Mouse (Mus musculus): ENCODE measurements around the gene Apoa2.
A peak's percentile ranks its signal among the peaks of the same experiment; 100 is the strongest.

Gene Apoa2

DNA sequence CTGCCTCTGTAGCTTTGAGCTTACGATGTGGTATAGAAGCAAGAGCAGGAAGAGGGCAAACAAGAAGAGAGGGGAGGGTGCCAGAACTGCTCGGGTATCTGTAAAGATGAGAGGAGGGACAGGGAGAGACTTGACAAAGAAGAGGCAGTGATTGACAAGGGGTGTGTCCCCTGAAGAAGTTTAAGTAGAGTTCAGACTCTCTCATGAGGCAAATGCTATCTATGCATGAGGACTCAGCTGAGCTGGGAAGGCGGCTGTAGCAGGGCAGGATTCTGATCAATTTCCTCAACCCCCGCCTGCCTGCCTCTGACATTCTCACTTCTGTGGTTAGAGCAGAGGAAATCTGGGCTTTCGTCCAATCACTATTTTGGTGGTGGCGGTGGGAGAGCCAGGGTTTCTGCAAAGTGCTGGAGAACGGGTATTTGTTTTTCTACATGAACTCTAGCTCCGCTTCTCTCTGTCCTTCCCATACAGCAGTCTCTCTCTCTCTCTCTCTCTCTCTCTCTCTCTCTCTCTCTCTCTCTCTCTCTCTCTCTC lies 37.8 kb downstream of the Apoa2 start:
- peak; percentile 37 for DNase-seq (ENCODE audit: low spot score)

GRCm38 (mm10) chr1:171263185-171263611 lies 38.3 kb downstream of the Apoa2 start:
- peak; percentile 60 for DNase-seq (ENCODE audit: low spot score)

DNA sequence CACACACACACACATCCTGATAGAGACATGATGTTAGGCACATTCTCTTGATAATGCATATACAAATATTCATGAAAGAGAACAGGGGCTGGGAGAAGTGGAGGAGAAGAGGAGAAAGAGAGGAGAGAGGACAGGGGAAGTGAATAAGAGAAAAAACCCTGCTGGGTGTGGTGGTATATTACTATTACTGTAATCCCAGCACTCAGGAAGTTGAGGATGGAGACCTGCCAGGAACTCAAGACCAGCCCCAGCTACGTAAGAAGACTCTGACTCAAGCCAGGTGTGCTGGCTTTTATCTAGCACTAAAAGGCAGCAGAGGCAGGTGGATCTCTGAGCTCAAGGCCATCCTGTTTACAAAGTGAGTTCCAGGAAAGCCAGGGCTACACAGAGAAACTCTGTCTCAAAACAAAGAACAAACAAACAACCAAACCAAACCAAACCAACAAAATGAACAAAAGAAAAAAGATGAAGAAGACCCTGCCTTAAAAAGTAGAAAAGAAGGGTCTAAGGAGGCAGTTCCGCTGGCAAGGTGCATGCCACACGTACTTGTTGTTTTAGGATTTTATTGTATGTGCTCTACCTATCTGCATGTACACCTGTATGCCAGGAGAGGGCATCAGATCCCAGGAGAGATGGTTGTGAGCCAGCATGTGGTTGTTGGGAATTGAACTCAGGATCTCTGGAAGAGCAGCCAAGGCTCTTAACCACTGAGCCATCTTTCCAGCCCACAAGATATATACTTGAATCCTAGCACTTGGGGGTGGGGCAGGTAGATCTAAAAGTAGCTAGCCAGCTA lies 39.0 kb downstream of the Apoa2 start:
- DNase-seq (ENCODE audit: low spot score) = no peak

- DNase-seq (ENCODE audit: low spot score) = no peak
These were observed 41.3 kb downstream of the Apoa2 start for GRCm38 (mm10) chr1:171265971-171266744.

DNA sequence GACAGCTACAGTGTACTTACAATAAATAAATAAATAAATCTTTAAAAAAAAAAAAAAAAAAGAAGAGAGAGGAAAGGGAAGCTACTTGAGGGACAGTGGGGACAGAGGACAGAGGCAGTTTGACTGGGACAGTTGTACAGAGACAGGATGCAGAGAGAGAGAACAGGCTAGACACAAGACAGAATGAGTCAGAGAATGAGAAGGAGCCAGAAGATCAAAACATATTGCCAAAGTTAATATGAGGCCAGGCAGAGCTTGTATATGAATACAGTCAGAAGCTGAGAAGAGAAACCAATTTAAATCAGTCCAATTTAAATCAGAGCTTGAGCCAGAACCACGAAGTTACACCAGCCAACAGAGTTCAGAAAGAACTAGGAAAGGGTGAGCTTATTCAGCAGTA lies 43.5 kb downstream of the Apoa2 start:
- DNase-seq (ENCODE audit: low spot score) = no peak

- peak; percentile 93 for DNase-seq (ENCODE audit: low spot score)
These were observed 45.2 kb downstream of the Apoa2 start, which contains the start of gene B4galt3 for GRCm38 (mm10) chr1:171269848-171270572. Gene B4galt3, plus strand, starts transcription at chr1:171270328.

DNA sequence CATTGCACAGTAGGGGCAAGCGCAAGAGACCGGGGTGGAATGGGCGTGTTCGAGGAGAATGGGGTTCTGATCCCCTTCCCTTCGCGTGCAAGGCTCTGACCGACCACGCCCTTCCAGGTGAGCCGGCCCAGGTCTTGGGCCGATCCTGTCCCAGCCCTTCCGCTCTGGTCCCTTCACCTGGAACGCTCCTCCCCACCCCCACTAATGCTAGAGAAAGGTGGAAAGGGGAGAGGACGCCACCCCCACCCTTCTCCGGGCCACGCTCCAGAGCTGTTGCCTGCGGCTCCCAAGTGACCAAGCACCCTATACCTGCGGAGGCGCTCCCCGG lies 45.7 kb downstream of the Apoa2 start:
- DNase-seq (ENCODE audit: low spot score) = no peak

DNA sequence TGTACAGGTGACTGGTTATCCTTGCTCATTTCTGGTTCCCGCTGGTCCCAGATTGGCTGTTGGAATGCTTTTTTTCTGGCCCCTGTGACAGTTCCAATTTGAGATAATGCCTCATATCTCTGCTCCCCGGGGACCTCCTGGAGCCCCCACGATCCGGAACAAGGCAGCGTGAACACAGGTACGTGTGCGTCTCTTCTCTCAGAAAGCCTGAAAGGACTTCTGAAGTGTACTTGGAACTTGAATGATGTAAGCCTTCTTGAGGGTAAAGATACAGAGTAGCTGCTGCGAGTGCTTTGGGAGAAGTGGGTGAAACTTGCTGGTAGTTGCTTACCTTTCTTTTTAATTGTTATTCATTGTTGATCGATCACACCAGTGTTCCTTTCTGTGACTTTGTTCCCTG lies 46.3 kb downstream of the Apoa2 start:
- no peak for DNase-seq (ENCODE audit: low spot score)

GRCm38 (mm10) chr1:171271622-171272021 lies 46.8 kb downstream of the Apoa2 start:
- no peak for DNase-seq (ENCODE audit: low spot score)

DNA sequence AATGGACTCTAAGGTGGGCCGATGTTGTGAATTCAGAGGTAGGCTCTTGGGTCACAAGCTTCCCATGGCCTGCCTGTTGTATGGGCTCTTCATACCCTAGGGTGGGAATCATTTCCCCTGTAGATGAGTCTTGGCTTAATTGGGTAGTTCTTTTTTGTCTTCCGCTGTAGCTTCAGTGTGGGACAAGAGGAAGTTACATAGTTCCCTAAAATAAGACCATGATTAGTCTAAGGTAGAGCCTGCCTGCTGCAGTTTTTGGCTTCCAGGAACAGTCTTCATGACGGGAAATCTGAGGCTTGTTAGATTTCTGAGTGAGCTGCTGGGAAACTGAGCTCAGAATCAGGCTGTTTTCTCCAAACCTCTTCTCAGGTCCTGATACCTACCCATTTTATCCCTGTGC lies 47.2 kb downstream of the Apoa2 start:
- no peak for DNase-seq (ENCODE audit: low spot score)

DNA sequence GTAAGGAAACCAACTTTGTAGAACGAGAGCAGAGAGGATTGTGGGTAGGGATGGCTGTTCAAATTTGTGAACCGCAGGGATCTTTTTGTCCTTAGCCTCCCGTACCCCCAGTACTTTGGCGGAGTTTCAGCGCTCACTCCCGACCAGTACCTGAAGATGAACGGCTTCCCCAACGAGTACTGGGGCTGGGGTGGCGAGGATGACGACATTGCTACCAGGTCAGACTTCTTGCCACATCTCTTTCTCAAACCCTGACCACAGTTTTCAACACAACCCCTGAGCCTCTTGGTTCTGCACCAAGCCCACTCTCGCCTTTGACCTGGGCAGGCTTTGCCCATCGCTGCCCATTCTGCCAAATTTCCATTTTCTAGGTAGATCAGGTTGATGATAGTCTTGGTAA lies 49.3 kb downstream of the Apoa2 start:
- DNase-seq (ENCODE audit: low spot score) = no peak

DNA sequence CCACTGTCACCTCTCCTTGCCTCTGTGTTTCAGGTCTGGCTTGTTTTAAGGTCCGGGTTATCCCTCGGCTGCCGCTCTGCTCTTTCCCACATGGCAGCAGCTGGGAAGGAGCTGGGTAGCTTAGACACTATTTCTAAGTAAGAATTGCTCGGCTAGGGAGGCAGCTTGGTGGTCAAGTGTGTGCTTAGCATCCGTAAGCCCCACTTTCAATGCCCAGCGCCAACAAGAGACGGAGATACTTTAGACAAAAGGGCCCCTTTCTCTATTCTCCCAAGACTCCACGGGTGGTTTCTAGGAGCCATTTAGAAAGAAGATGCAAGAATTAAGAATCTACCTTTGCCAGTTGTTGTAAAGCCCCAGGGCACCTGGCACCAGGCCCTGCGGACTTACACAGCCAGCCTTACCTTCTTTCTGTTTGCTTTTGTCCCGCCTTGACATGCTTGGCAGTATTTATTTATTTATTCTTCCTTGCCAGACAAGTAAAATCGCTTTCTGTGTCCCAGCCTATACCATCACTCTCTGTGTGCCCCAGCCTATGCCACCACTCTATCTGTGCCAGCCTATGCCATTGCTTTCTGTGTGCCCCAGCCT lies 50.4 kb downstream of the Apoa2 start:
- DNase-seq (ENCODE audit: low spot score) = no peak
